Mouse (Mus musculus) megakaryocyte-erythroid progenitor cell, adult 5 weeks (primary cell): ENCODE measurements around the gene Gm15128. TPM values are rescaled to one million over a fixed set of nuclear protein-coding genes. Genes with fewer than 3 reads are reported as not detected.

Experiments
- polyA plus RNA-seq: library from polyadenylated mRNA; stranded (reverse); fragments of >175 nt; gene quantifications from 2 replicates; pipeline ENCODE4 v1.2.3, GENCODE M21; 2012

Gm15128 gene
- not detected in 2 replicates for polyA plus RNA-seq

GRCm38 (mm10) chrX:147765691-147766090, at the start of gene Gm15128:
TSS of gene Gm15128 (plus strand) at chrX:147765991.

Other genes with a start within 250 kb of the Gm15128 start
- gene Lrch2, start 211.9 kb upstream of the Gm15128 start, polyA plus RNA-seq: 0.32 and 0.37 TPM in 2 replicates
- gene Gm15080, start 227.0 kb downstream of the Gm15128 start, polyA plus RNA-seq: not detected in 2 replicates